Mouse (Mus musculus): ENCODE data around the gene Gucy2g. TPM values are rescaled to one million over a fixed set of nuclear protein-coding genes. Genes with fewer than 3 reads are reported as not detected.

Gene Gucy2g
- total RNA-seq (2014; fragmentation: Nextera tagmentation) = not detected in 2 replicates
- not detected in 2 replicates for total RNA-seq (2017)

DNA sequence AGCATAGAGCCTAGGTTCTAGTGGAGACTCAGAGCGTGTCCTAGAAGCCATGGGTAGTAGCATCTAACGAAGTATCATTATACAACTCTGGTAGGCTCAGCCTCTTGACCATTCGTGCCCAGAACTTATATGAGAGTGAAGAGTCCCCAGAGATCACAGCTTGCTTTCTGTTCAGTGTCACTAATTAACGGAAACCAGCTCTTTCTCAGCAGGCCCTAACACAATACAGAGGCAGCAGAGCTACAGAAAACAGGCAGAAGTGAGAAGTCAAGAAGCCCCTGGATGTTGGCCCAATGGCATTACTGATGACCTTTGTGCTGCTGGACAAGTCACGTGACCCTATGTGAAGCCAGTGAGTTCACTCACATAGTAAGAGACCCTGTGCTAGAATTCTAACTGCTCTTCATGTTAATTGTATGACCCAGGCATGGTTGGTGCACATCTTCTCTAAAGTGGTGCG lies at the start of gene Gucy2g:
TSS of gene Gucy2g (minus strand) at position 51 of the 460 bp plus-strand sequence.
- ATAC-seq (replicated peaks; ENCODE audit: poor library complexity, severe bottlenecking) = no peak

- no peak for ATAC-seq (replicated peaks; ENCODE audit: poor library complexity, severe bottlenecking)
Observed at GRCm38 (mm10) chr19:55288974-55289373, 47.9 kb upstream of the Gucy2g start.

- ATAC-seq (replicated peaks; ENCODE audit: poor library complexity, severe bottlenecking) = no peak
Observed at GRCm38 (mm10) chr19:55286034-55286433, 45.0 kb upstream of the Gucy2g start.

DNA sequence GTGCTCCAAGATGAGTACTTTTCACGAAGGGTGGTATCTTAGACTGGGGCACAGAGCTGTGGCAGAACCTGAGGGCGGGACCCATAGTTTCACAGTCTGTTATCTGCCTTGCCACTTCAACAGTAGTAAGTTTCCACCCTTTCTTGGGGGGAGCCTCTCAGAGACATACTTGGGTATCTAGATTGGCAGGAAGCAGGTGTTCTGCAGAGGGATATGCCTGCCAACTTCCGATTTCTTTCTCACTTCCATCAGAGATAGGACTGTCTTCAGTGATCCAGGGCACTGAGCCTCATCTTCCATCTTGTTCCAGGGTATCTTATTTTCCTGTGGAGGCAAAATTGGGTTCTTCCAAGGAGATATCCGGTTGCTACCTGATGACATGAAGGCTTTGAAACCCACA lies 43.1 kb upstream of the Gucy2g start:
- ATAC-seq (replicated peaks; ENCODE audit: poor library complexity, severe bottlenecking) = no peak

GRCm38 (mm10) chr19:55276770-55277169 lies 35.7 kb upstream of the Gucy2g start:
- no peak for ATAC-seq (replicated peaks; ENCODE audit: poor library complexity, severe bottlenecking)

DNA sequence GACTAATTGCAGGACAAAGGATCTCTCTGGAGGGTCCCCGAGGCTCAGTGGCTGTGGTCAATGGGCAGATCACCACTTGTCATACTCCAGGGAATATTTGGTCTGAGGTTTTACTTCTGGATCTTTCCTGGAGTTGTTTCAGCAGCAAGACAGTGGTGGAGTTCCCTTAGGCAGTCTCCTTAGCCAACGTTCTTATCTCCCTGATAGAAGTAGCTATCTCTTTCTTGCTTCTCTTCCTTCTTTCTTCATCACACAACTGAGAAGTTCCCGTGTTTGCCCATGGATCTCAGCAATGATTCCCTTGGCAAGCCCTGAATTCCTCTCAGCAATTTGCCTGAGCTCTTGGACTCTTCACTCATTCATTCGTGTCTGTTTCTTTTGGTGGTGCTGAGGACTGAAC lies 35.1 kb upstream of the Gucy2g start:
- no peak for ATAC-seq (replicated peaks; ENCODE audit: poor library complexity, severe bottlenecking)

DNA sequence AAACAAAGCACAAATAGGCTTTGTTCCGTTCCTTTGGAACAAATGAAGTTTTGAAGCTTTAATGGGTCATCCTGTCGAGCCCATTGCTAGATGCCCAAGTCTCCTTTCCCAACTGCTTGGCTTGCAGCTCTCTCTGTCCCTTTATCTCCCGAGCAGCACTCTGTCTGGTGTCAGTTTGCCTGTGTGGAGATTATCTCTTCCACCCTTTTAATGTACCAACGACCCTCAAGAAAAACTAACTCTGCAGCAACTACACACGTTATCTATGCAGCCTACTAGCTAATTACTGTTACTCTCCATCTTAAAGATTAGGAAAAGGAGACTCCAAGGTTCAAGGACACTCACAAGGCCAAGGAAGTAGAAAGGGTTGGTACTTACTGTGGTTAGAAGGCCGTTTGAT lies 32.3 kb upstream of the Gucy2g start:
- ATAC-seq (replicated peaks; ENCODE audit: poor library complexity, severe bottlenecking) = no peak

DNA sequence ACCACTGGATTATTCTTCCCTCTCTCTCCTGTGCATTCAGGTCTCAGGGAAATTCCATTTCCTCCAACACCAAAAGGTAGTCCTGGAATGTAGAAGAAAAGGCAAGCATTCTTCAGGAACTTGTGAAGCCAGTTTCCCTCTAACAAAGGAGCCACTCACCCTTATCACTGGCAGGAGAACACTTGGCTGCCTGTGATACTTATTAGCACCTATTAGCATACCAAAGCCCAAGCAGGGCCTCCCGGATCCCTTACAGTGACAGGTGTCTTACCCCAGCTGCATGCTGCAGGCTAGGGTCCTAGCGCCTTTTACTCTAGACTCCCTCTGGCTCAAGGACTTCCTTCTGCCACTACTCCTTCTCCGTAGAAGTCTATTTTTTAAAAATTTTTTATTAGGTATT lies 30.4 kb upstream of the Gucy2g start:
- ATAC-seq (replicated peaks; ENCODE audit: poor library complexity, severe bottlenecking) = no peak

GRCm38 (mm10) chr19:55269051-55269450 lies 28.0 kb upstream of the Gucy2g start:
- ATAC-seq (replicated peaks; ENCODE audit: poor library complexity, severe bottlenecking) = no peak

- no peak for ATAC-seq (replicated peaks; ENCODE audit: poor library complexity, severe bottlenecking)
Observed at GRCm38 (mm10) chr19:55268150-55268549, 27.1 kb upstream of the Gucy2g start.

GRCm38 (mm10) chr19:55266786-55267185 lies 25.8 kb upstream of the Gucy2g start:
- ATAC-seq (replicated peaks; ENCODE audit: poor library complexity, severe bottlenecking) = no peak

- peak; percentile 87 for ATAC-seq (replicated peaks; ENCODE audit: poor library complexity, severe bottlenecking)
Observed at GRCm38 (mm10) chr19:55265269-55265668, 24.2 kb upstream of the Gucy2g start.

DNA sequence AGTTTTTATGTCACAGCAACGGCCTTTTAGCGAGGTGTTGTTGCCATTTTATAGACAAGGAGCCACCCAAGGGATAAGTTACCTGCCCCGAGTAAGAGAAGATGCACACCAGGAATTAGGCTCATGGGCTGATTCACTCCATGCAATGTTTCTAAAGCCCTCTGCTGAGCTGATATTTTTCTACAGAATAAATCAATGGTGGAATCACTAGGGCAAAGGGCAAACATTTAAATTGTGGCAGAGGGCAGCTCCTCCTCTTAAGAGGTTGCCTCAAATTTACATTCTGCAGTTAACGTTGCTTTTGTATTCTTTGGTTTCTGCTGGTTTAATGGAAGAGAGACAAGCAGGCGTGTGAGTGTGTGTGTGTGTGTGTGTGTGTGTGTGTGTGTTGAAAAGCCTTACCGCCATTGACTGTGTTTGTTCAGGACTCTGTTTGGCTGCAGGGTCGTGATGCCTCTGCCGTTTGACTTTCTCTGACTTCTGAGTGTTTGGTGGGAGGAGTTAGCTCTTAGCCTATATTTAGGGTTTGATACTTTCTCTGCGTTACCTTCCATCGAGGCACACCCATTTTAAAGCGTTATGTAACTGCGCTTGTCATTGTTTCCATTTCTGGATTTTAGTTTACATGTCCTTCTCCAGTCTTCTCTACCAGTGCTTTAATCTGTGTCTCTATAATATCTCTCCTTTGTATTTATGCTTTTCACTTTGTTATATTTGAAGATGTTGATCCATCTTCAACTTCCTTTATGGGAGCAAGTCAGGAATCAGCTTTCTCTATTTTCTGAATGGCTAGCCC lies 19.6 kb upstream of the Gucy2g start:
- no peak for ATAC-seq (replicated peaks; ENCODE audit: poor library complexity, severe bottlenecking)

GRCm38 (mm10) chr19:55258514-55258913 lies 17.5 kb upstream of the Gucy2g start:
- no peak for ATAC-seq (replicated peaks; ENCODE audit: poor library complexity, severe bottlenecking)

GRCm38 (mm10) chr19:55257656-55258375 lies 16.8 kb upstream of the Gucy2g start:
- peak; percentile 40 for ATAC-seq (replicated peaks; ENCODE audit: poor library complexity, severe bottlenecking)

DNA sequence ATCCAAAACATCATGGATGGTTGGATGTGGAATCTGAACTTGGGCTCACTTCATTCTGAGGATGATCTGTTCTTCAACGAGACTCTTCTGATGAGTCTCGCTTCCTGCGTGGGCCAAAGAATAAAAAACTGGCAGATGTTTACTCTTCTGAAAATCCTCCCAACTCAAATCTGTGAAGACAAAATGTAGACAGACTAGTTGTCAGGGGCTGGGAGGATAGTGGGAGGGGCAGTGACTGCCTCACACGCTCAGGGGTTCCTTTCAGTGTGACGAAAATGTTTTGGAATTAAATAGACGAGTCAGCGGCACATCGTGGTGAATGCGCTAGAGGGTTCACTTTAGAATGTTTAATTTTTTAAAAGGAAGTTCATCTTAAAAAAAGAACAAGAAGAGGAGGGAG lies 15.1 kb upstream of the Gucy2g start:
- ATAC-seq (replicated peaks; ENCODE audit: poor library complexity, severe bottlenecking) = no peak

- peak; percentile 28; the same call in 1 of the 2 replicates for ATAC-seq (replicated peaks; ENCODE audit: poor library complexity, severe bottlenecking)
Observed at GRCm38 (mm10) chr19:55254513-55255016, 13.5 kb upstream of the Gucy2g start.

DNA sequence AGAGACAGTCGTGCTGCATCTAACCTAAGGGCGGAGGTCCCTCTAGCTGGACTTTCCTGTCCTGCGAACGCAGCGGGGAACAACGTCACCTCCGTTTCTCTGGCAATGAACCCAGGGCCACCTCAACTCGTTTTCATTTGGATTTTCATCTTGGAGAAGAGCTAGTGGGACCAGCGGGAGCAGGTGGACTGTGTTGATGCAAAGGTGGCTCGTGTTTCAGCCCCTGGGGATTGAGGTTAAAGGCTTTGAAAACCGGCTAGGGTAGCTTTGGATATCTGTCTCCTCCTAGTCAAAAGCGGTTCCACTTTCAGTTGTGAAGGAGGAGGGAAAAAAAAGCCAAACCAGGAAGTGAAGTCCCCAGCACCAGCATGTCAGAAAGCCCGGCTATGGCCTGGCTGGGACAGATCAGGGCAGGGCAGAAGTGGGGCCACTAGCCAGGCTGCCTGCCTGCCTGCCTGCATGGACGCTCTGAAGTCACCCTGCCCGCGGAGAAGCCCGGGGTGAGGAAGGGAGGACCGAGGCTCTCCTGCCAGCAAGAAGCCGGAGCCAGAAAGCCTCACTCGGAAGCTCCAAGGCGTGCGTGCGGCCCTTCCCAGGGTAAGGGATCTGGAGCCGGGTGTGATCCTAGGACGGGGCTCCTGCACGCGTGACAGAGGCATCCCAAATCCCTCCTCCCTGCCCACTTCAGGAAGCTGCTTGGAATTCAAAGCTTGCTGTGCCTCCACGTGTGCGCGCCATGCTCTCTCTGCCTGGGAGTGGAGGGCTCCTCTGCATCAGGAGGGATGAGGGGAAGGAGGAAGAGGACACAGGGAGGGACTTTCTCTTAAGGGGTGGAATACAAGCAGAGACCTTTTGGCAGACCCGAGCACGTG lies 12.8 kb upstream of the Gucy2g start:
- peak; percentile 67 for ATAC-seq (replicated peaks; ENCODE audit: poor library complexity, severe bottlenecking)

GRCm38 (mm10) chr19:55253239-55253569 lies 12.2 kb upstream of the Gucy2g start:
- peak; percentile 2 for ATAC-seq (replicated peaks; ENCODE audit: poor library complexity, severe bottlenecking)

- ATAC-seq (replicated peaks; ENCODE audit: poor library complexity, severe bottlenecking) = no peak
Observed at GRCm38 (mm10) chr19:55251383-55252124, 10.5 kb upstream of the Gucy2g start, which contains the start of gene Acsl5. Gene Acsl5 (plus strand): TSS chr19:55251938.

Measured in granulocyte monocyte progenitor cell, adult 5-6 weeks (primary cell).